Mouse (Mus musculus) leukemia stem cell, adult 10-12 weeks (primary cell): Measurements from ENCODE around the gene Acer3. TPM values are rescaled to one million over a fixed set of nuclear protein-coding genes. Genes with fewer than 3 reads are reported as not detected.

ENCODE experiments used
- polyA plus RNA-seq: library from polyadenylated mRNA; stranded (reverse); fragments of >175 nt; gene quantifications from 2 replicates; pipeline ENCODE4 v1.2.3, GENCODE M21; 2012; ENCODE audit warnings: low replicate concordance

Gene Acer3
- polyA plus RNA-seq = 0.42 and 4.1 TPM in 2 replicates

GRCm38 (mm10) chr7:98321083-98321482, at the start of gene Acer3:
Acer3 (minus strand) TSS chr7:98321208.

DNA sequence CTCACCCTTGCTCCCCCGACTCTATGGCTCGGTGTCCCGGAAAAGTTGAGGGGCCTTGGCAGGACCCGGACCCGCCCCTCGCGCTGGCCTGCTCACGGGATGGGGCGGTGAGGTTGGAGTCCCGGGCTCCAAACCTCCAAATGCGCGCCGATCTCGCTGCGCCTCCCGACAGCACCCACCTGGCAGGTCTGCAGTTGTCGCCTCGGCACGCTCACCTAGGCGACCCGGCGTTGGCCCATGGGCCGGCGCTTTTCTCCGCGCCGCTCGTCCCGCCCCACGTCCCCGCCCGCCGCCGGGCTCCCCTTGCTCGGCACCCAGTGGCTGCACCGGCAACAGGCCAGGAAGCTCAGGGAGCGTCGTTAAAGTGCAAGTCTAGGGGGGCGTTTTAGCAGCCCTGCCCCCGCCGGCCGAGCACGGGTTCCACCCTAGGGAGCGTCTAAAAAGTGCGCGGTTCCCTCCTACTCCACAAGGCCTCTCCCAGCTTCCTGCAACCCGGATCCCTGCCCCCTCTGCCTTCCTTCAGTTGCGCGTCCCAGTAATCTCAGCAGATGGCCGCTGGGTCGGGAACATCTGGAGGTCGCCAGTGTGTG, 40.1 kb upstream of the Acer3 start, which contains the start of gene Tsku:
Gene Tsku, minus strand, starts transcription at position 266 of the 590 bp plus-strand sequence.

GRCm38 (mm10) chr7:98199381-98199780, 121.6 kb downstream of the Acer3 start, which contains the start of gene B3gnt6:
B3gnt6 (minus strand) TSS chr7:98199481.

GRCm38 (mm10) chr7:98177929-98178559, 143.0 kb downstream of the Acer3 start, which contains the start of gene Capn5:
Capn5 (minus strand) TSS chr7:98178274.

Other genes with a start within 250 kb of the Acer3 start
- gene Myo7a, start 201.7 kb downstream of the Acer3 start, polyA plus RNA-seq = 0.78 and 2.2 TPM in 2 replicates
- 0.18 and 0.36 TPM in 2 replicates for gene Omp, start 175.7 kb downstream of the Acer3 start, polyA plus RNA-seq
- 4.6 and 11.3 TPM in 2 replicates for gene Capn5, start 142.9 kb downstream of the Acer3 start, polyA plus RNA-seq
- gene B3gnt6, start 121.7 kb downstream of the Acer3 start, polyA plus RNA-seq = 0.09 and 0.11 TPM in 2 replicates
- gene Tsku, start 40.1 kb upstream of the Acer3 start, polyA plus RNA-seq = 0.62 and 2.8 TPM in 2 replicates
- gene Gucy2d, start 119.2 kb upstream of the Acer3 start, polyA plus RNA-seq = not detected in 2 replicates
- 0.86 and 1.3 TPM in 2 replicates for gene Lrrc32, start 168.1 kb upstream of the Acer3 start, polyA plus RNA-seq